Comparison of ENCODE assay signal across 8 mouse cellular contexts in the genomic region with DNA sequence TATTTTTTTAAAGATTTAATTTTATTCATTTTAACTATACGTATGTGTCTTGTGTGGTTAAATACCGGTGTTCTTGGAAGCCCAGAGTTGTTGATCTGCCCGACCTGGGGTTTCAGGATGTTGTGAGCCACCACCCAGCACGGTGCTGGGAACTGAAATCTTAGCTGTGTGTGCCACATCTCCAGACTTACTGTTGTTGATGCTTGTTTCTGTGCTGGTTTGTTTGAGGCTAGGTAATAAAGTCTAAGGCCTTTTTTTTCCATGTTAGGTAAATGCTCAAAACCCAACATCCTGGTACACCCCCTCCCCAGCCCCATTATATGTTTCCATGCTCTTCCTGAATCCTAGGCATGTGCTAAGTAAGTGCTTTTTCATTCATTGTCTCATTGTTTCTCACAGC. TPM values are rescaled to one million over a fixed set of nuclear protein-coding genes. Genes with fewer than 3 reads are reported as not detected.
DNase-seq lines count a peak whose midpoint lies in the region; ATAC-seq lines count a peak whose summit lies in the region.

No protein-coding gene starts in this region.

- peaks cover 8% of the 10 kb centered on the region for H3K4me1 ChIP-seq in heart, embryonic 12.5 days (replicated peaks)
- peaks cover 22% of the 10 kb centered on the region for H3K4me1 ChIP-seq in hindbrain, embryonic 13.5 days (replicated peaks)
- peaks cover 20% of the 10 kb centered on the region for H3K4me1 ChIP-seq in midbrain, embryonic 12.5 days

- no peak for DNase-seq in heart, postnatal 14 days
- no peak for DNase-seq in thymus, postnatal 25 days
- DNase-seq in thymus, postnatal 0 days (ENCODE audit: low spot score), result no peak

- H3K27me3 ChIP-seq in heart, embryonic 12.5 days (replicated peaks), result no peaks in the 10 kb centered on the region
- no peaks in the 10 kb centered on the region for H3K27me3 ChIP-seq in hindbrain, embryonic 13.5 days
- H3K27me3 ChIP-seq in midbrain, embryonic 12.5 days, result no peaks in the 10 kb centered on the region

- no peak for ATAC-seq in heart, embryonic 12.5 days (ENCODE audit: insufficient number of reproducible peaks, low FRiP score)
- ATAC-seq in activated CD4-positive, CD25-positive, alpha-beta regulatory T cell, adult 4 months, result peak; percentile 12
- no peak for ATAC-seq in hindbrain, embryonic 13.5 days (ENCODE audit: low FRiP score)
- ATAC-seq in midbrain, embryonic 12.5 days (ENCODE audit: low FRiP score, low read depth), result no peak
- no peak for ATAC-seq in cerebellum, adult (ENCODE audit: insufficient number of reproducible peaks, low FRiP score, low TSS enrichment)

- no peak overlapping the region for H3K9ac ChIP-seq in heart, embryonic 12.5 days
- peak overlapping the region; percentile 63; the same call in 1 of the 2 replicates for H3K9ac ChIP-seq in hindbrain, embryonic 13.5 days
- H3K9ac ChIP-seq in midbrain, embryonic 12.5 days (replicated peaks), result no peak overlapping the region

- no peaks in the 10 kb centered on the region for H3K36me3 ChIP-seq in heart, embryonic 12.5 days
- H3K36me3 ChIP-seq in hindbrain, embryonic 13.5 days, result no peaks in the 10 kb centered on the region
- no peaks in the 10 kb centered on the region for H3K36me3 ChIP-seq in midbrain, embryonic 12.5 days

- intact Hi-C loops in heart, postnatal 14 days (cut with DNase I), result no loop called here

- 0 out of 2 replicates have a peak overlapping the region, but pooled peaks have one; percentile 76 for H3K4me2 ChIP-seq in heart, embryonic 12.5 days
- peak overlapping the region; percentile 89 for H3K4me2 ChIP-seq in hindbrain, embryonic 13.5 days
- H3K4me2 ChIP-seq in midbrain, embryonic 12.5 days (replicated peaks), result peak overlapping the region; percentile 88

- 50% methylated on average over 4 of the region's 4 CpGs for WGBS in heart, embryonic 12.5 days
- 59% methylated on average over 4 of the region's 4 CpGs for WGBS in hindbrain, embryonic 13.5 days
- 30% methylated on average over 4 of the region's 4 CpGs for WGBS in midbrain, embryonic 12.5 days

- H3K9me3 ChIP-seq in heart, embryonic 12.5 days (replicated peaks), result no peaks in the 10 kb centered on the region
- H3K9me3 ChIP-seq in hindbrain, embryonic 13.5 days, result no peaks in the 10 kb centered on the region
- H3K9me3 ChIP-seq in midbrain, embryonic 12.5 days, result no peaks in the 10 kb centered on the region

- H3K4me3 ChIP-seq in heart, embryonic 12.5 days, result no peak overlapping the region; the same call in 1 of the 2 replicates
- H3K4me3 ChIP-seq in hindbrain, embryonic 13.5 days, result no peak overlapping the region
- H3K4me3 ChIP-seq in midbrain, embryonic 12.5 days, result no peak overlapping the region

- H3K27ac ChIP-seq in heart, embryonic 12.5 days (ENCODE audit: poor library complexity, severe bottlenecking), result peak overlapping the region; percentile 97
- peak overlapping the region; percentile 97 for H3K27ac ChIP-seq in hindbrain, embryonic 13.5 days
- peak overlapping the region; percentile 94 for H3K27ac ChIP-seq in midbrain, embryonic 12.5 days (replicated peaks)

RNA-seq across cellular contexts. Expression of a gene that starts 0.8 kb away (rescaled TPM):
- polyA plus RNA-seq in heart, embryonic 12.5 days (2016; fragmentation: Nextera tagmentation; extraction: Ambion mirVana), result 58.9 and 59.3 TPM in 2 replicates
- total RNA-seq in heart, postnatal 14 days (2021), result 10 to 100 TPM; 24.5 to 34.7 TPM
- polyA plus RNA-seq in activated CD4-positive, CD25-positive, alpha-beta regulatory T cell, adult 4 months (2017; shearing (Covaris generic)), result 10 to 100 TPM; 36.8 to 37.7 TPM
- polyA plus RNA-seq in hindbrain, embryonic 13.5 days (2015; fragmentation: Nextera tagmentation; extraction: Ambion mirVana), result 28.7 and 29.9 TPM in 2 replicates
- 35.5 and 38.2 TPM in 2 replicates for polyA plus RNA-seq in midbrain, embryonic 12.5 days (2016; fragmentation: Nextera tagmentation; extraction: Ambion mirVana)
- polyA plus RNA-seq in thymus, postnatal 0 days (2015; fragmentation: Nextera tagmentation; extraction: Ambion mirVana), result 16.3 and 18.2 TPM in 2 replicates
